Mouse (Mus musculus) gonadal fat pad, adult 2 months (tissue): Measurements from ENCODE around the gene Zfp579. TPM values are rescaled to one million over a fixed set of nuclear protein-coding genes. Genes with fewer than 3 reads are reported as not detected.

Experiments used
- DNase-seq: peaks from one replicate; pipeline ENCODE4 v3.0.0-alpha.2; 2012; ENCODE audit warnings: low read depth
- polyA plus RNA-seq: library from polyadenylated mRNA; depleted of rRNA; stranded (reverse); fragments of >200 nt; gene quantifications from 2 replicates; pipeline ENCODE4 v1.2.3, GENCODE M21; 2012; rRNA removed

The Zfp579 gene
- polyA plus RNA-seq, 1 experiment = 37.0 TPM

DNA sequence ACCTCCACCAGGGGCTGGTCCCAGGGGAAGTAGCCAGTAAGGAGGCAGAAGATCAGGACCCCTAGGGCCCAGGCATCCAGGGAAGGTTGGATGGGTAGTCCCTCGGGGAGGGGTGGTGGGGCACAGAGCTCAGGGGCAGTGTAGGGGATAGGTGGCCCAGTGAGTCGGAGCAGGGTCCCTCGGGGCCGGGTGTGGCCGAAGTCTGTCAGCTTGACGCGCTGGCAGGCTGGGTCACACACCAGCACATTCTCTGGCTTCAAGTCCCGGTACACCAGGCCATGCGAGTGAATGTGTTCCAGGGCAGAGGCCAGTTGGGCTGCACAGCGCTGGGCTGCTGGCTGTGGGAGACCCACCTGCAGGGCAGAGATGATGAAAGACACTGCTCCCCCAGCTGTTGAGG is 38.6 kb downstream of the Zfp579 start:
- DNase-seq = no peak

DNA sequence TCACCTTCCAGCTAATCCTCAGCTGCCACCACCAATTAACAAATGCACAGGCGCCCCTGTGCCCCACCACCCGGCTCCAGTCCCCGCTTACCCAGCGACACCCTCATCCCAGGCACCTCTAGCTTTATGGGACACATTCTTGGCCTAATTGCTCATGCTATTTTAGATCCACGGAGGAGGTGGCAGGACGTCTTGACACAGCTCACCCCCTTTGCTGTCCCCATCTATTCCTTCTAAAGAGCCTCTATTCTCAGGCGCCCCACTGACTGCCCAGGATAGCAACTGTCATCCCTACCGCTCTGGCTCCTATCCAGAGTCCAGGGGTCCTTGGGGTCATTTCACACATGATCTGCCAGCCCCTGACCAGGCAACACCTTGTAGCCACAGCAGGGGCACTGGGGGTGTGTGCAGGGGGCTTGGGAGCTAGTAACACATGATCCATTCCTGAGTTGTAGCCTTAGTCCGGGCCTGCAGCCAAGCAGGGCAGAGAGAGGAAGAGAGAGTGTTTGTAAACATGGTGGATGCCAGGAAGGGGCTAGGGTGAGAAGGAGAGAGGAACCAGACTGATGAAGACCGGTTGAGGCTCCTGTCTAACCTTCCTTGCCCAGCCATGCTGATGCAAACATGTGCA is 42.0 kb downstream of the Zfp579 start:
- DNase-seq = no peak

DNA sequence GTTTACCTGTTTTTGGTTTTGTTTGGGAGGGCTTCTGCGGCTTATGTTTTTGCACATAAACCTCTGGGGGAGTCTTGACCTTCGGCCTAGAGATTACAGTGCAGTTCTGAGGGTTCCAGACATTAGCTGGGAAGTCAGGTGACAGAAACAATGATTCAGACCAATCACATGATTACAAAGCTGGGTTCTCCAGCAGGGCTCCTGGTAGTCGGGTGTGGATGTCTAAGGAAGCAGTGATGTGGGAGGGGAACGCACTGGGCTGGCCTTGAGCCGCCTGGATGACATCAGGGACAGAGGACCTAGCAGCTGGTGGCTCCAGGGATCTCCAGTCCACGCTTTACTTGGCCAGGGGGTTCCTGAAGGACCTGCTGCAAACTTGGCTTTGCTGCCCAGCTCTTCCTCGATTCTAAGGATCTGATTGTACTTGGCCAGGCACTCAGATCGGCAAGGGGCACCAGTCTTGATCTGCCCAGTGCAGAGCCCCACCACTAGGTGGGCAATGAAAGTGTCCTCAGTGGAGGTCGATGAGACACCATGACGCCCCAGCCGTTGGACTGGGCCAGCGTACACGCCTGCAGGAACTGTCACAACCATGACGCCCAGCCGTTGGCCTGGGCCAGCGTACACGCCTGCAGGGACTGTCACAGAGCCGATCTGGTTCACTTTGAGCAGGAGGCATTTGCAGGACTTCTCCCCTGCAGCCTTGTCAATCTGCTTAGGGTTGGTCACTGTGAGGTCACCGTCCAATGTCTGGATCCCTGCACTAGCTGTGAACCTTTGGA is 45.2 kb downstream of the Zfp579 start:
- no peak for DNase-seq

DNA sequence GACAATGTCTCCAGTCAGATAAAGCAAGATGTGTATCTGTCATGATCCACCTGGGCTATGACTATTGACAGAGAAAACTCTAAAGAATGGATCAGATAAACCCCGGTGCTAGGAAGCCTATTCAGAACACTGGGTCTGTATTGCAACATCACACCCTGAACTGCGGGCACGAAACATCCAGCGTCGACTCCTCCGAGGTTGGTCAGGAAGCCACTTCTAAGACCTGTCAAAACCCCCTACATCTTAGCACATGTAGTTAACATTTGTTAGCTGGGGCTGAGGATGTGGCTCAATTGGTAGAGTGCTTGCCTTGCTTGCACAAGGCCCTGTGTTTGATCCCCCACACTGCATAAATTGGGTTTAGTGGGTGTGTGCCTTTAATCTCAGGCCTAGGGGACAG is 47.6 kb downstream of the Zfp579 start:
- DNase-seq = no peak

DNA sequence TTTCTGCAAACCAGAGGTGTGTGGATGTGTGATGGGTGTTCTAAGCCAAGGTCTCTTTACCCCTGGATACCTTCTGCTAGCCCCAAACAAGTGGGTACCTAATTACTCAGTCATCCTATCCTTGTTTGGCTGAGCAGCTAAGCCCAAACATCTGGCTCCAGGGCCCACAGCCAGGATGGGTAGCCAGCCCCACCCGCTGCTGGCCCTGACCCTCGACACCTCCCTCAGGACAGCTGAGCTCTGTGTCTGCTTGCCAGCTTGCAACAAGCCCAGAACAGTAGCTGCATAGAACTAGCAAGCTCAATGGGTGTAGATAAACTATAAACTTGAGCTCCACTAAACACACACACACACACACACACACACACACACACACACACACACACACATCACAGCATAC is 48.1 kb downstream of the Zfp579 start:
- no peak for DNase-seq

DNA sequence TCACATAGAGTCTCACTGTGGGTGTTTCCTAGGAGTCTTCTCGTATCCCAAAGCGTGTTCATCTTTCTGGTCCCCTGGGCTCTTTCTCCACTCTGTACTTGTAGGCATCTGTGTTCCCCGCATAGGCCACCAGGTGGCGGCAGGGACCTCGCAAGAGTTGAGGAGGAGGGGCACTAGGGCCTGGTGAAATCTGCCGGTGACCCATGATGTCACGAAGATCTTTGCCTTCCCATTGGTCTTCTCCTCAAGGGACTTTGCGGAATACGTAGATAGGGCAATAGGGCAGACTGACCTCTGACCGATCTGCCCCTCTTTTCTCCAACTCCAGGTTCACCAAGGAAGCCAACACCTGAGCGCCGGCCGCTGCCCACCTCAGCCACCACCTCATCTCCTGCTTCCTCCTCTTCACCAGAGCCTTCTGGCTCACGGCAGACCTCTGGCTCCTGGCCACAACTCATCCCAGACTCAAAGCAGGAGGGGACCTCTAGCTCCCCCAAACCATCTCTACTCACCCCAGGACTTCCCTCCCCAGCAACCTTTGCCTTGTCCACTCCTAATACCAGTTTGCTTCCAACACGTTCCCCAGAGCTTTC is 52.6 kb downstream of the Zfp579 start:
- DNase-seq = peak; percentile 51

DNA sequence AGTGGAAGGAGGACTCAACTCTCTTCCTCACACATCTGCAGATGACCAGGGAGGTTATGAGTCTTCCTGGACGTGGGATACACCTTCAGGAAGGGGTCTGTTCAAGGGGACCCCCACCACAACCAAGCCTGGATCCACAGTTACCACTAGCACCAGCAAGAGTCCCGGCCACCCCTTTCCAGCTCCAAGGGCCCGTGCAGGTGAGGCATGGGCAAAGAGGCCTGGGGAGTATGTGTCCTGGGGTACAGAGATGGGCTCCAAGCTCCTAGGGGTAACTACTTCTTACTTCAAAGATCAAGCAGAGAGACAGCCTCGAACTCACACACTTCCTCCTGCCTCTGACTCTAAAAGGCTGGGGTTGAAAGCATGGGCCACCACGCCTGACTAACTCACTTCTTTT is 53.3 kb downstream of the Zfp579 start:
- no peak for DNase-seq

DNA sequence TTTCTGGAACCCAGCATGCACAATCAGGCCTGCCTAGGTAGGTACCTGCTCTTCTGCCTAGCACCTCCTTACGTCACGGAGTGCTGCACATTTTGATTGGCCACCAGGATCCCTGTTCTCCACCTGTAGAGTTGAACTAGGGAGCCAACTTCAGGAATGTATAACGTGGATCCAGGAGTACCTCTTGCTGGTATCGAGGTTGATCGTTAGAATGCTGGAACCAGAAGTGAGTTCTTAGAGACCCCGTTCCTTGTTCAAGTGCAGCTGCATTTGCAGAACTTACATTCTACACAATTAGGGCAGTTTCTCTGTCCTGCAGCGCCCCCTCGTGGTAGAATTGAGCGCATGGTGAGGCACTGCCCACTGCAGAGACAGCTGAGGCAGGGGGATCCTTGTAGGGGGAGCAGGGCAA is 55.9 kb downstream of the Zfp579 start:
- DNase-seq = peak; percentile 38

DNA sequence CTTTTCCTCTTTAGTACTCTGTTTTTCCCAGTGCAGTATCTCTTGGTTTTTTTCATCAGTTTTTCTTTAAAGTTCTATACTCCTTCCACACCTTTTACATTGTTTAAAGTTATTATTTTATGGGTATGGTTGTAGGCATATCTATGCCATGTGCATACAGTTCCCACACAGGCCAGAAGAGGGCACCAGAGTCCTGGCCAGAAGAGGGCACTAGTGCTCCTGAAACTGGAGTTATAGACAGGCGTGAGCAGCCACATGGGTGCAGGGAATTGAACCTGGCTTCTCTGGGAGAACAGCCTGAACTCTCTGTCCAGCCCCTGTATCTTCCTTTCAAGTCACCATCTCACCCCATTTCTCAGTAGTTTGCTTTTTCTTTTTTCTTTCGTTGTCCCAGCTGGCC is 57.5 kb downstream of the Zfp579 start:
- DNase-seq = no peak

DNA sequence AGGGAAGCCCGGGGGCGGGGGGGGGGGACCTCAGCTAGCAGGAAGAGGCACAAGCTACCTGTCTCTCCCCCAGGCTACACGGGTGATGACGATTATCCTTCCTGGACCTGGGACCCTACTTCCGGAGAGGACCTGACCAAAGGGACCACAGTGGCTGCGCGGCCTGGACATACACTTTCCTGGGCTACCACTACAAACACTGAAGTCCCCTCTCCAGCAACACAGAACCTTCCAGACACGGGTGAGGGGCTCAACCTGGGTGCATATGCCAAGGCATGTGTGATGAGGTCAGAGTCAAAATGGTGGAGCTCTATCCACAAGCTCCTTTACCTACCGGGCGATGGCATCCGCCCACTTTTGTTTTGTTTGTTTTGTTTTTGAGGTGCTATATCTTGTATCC is 58.6 kb downstream of the Zfp579 start:
- no peak for DNase-seq

DNA sequence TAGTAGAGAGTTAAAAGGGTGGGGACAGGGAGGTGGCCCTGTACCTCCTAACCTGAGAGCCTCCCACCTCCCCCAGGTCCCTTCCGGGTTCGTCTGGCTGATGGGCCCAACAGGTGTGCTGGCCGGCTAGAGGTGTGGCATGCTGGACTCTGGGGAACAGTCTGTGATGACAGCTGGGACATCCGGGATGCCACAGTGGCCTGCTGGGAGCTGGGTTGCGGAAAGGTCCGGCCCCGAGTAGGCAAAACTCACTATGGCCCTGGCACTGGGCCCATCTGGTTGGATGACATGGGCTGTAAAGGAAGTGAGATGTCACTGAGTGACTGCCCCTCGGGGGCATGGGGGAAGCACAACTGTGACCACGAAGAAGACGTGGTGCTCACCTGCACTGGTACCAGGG is 59.1 kb downstream of the Zfp579 start:
- no peak for DNase-seq

DNA sequence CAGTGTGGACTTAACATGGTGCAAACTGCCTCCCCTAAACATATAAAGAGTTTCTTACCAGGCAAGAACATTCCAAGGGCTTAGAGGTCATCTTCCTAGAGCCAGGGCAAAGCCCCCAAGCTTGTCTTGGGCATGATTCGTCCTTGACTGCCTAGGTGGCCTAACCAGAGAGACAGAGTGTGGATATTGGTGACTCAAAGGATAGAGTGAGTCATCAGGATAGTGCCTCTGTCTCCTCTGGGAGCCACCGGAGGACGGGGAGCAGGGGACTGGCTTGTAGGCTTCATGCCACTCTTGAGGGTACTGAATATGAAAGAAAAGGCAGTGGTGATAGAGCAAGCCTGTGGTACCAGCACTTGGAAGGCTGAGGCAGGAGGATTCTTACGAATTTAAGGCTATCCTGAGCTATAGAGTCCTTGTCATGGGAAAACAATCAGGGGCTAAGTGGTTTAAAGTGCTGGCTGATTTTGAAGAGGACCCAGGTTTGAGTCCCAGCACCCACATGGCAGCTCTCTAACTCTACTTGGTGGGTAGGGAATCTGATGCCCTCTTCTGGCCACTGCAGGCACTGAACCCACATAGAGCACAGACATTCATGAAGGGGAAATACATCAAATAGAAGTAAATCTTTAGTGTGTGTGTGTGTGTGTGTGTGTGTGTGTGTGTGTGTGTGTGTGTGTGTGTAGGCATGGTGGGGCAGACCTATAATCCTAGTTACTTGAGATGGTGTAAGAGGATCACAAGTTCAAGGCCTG is 61.6 kb downstream of the Zfp579 start:
- no peak for DNase-seq

Other genes starting within 250 kb of the Zfp579 start
- 36.7 and 37.2 TPM in 2 replicates for gene Cox6b2, start 243.1 kb downstream of the Zfp579 start, polyA plus RNA-seq
- gene Fam71e2, start 224.9 kb downstream of the Zfp579 start, polyA plus RNA-seq = 0.26 and 0.80 TPM in 2 replicates
- 0.34 and 0.55 TPM in 2 replicates for gene Il11, start 213.3 kb downstream of the Zfp579 start, polyA plus RNA-seq
- gene Tmem190, start 213.2 kb downstream of the Zfp579 start, polyA plus RNA-seq = 0.54 and 1.2 TPM in 2 replicates
- gene Tmem238, start 206.5 kb downstream of the Zfp579 start, polyA plus RNA-seq = 26.4 and 45.7 TPM in 2 replicates
- gene Rpl28, start 203.3 kb downstream of the Zfp579 start, polyA plus RNA-seq = 262 and 263 TPM in 2 replicates
- 229 and 251 TPM in 2 replicates for gene Ube2s, start 183.6 kb downstream of the Zfp579 start, polyA plus RNA-seq
- gene Shisa7, start 151.5 kb downstream of the Zfp579 start, polyA plus RNA-seq = 1.2 and 2.3 TPM in 2 replicates
- gene Isoc2b, start 125.9 kb downstream of the Zfp579 start, polyA plus RNA-seq = 34.9 and 45.7 TPM in 2 replicates
- 26.4 and 35.4 TPM in 2 replicates for gene Isoc2a, start 119.0 kb downstream of the Zfp579 start, polyA plus RNA-seq
- 0.09 TPM in 1 of 2 replicates, not detected in the other for gene Gm36210, start 89.6 kb downstream of the Zfp579 start, polyA plus RNA-seq
- 6.9 and 10.2 TPM in 2 replicates for gene Zfp628, start 80.9 kb downstream of the Zfp579 start, polyA plus RNA-seq
- 3.6 TPM in 2 replicates for gene Nat14, start 74.1 kb downstream of the Zfp579 start, polyA plus RNA-seq
- gene Ssc5d, start 70.4 kb downstream of the Zfp579 start, polyA plus RNA-seq = 8.5 and 12.1 TPM in 2 replicates
- 0.89 and 1.9 TPM in 2 replicates for gene Sbk2, start 31.8 kb downstream of the Zfp579 start, polyA plus RNA-seq
- gene Sbk3, start 25.0 kb downstream of the Zfp579 start, polyA plus RNA-seq = 0.12 and 0.20 TPM in 2 replicates
- gene Zfp524, start 18.3 kb upstream of the Zfp579 start, polyA plus RNA-seq = 24.1 and 28.6 TPM in 2 replicates
- 25.6 and 26.5 TPM in 2 replicates for gene Fiz1, start 18.5 kb upstream of the Zfp579 start, polyA plus RNA-seq
- gene Gm44973, start 19.3 kb upstream of the Zfp579 start, polyA plus RNA-seq = 0.18 TPM in 1 of 2 replicates, not detected in the other
- gene Zfp865, start 24.2 kb upstream of the Zfp579 start, polyA plus RNA-seq = 26.7 and 29.1 TPM in 2 replicates
- 5.8 and 7.8 TPM in 2 replicates for gene Ccdc106, start 24.4 kb upstream of the Zfp579 start, polyA plus RNA-seq
- not detected in 2 replicates for gene 4632433K11Rik, start 38.0 kb upstream of the Zfp579 start, polyA plus RNA-seq
- 5.5 and 6.4 TPM in 2 replicates for gene Zfp784, start 42.3 kb upstream of the Zfp579 start, polyA plus RNA-seq
- gene Zfp580, start 55.4 kb upstream of the Zfp579 start, polyA plus RNA-seq = 15.5 and 17.9 TPM in 2 replicates
- 163 and 192 TPM in 2 replicates for gene U2af2, start 66.0 kb upstream of the Zfp579 start, polyA plus RNA-seq
- 142 and 162 TPM in 2 replicates for gene Epn1, start 84.1 kb upstream of the Zfp579 start, polyA plus RNA-seq
- gene Rfpl4, start 120.8 kb upstream of the Zfp579 start, polyA plus RNA-seq = not detected in 2 replicates
- gene Rasl2-9, start 129.8 kb upstream of the Zfp579 start, polyA plus RNA-seq = 1.3 and 1.5 TPM in 2 replicates
- gene Vmn1r55, start 153.5 kb upstream of the Zfp579 start, polyA plus RNA-seq = not detected in 2 replicates
- not detected in 2 replicates for gene Vmn1r56, start 200.6 kb upstream of the Zfp579 start, polyA plus RNA-seq
- not detected in 2 replicates for gene Vmn1r57, start 222.3 kb upstream of the Zfp579 start, polyA plus RNA-seq